Mouse (Mus musculus) right cerebral cortex, postnatal 4 days (tissue): ENCODE data around the gene Polk.

Experiments
- DNase-seq: peaks from one replicate; pipeline ENCODE4 v3.0.0-alpha.2; 2022

Gene Polk

GRCm38 (mm10) chr13:96542081-96542889 lies at the start of gene Polk, which contains the start of gene Col4a3bp:
Gene Polk (minus strand): TSS chr13:96542579.
Gene Col4a3bp (plus strand): TSS chr13:96542618.
- DNase-seq: peak; percentile 90

GRCm38 (mm10) chr13:96588642-96589041 lies 46.3 kb upstream of the Polk start:
- no peak for DNase-seq

GRCm38 (mm10) chr13:96586540-96586939 lies 44.2 kb upstream of the Polk start:
- no peak for DNase-seq

GRCm38 (mm10) chr13:96584201-96584600 lies 41.8 kb upstream of the Polk start:
- no peak for DNase-seq

- no peak for DNase-seq
Observed at GRCm38 (mm10) chr13:96579979-96580378, 37.6 kb upstream of the Polk start.

GRCm38 (mm10) chr13:96579104-96579503 lies 36.7 kb upstream of the Polk start:
- DNase-seq: no peak

GRCm38 (mm10) chr13:96574170-96574569 lies 31.8 kb upstream of the Polk start:
- no peak for DNase-seq

- no peak for DNase-seq
Observed at GRCm38 (mm10) chr13:96571016-96571361, 28.6 kb upstream of the Polk start.

- no peak for DNase-seq
Observed at GRCm38 (mm10) chr13:96570313-96571015, 28.1 kb upstream of the Polk start.

- DNase-seq: no peak
Observed at GRCm38 (mm10) chr13:96567977-96568376, 25.6 kb upstream of the Polk start.

- DNase-seq: no peak
Observed at GRCm38 (mm10) chr13:96555099-96555498, 12.7 kb upstream of the Polk start.

GRCm38 (mm10) chr13:96547941-96548340 lies 5.6 kb upstream of the Polk start:
- DNase-seq: no peak

GRCm38 (mm10) chr13:96547250-96547649 lies 4.9 kb upstream of the Polk start:
- DNase-seq: no peak

GRCm38 (mm10) chr13:96544506-96544905 lies 2.1 kb upstream of the Polk start:
- no peak for DNase-seq

- DNase-seq: peak; percentile 62
Observed at GRCm38 (mm10) chr13:96542901-96543891, 817 bp upstream of the Polk start.

- no peak for DNase-seq
Observed at GRCm38 (mm10) chr13:96541381-96541780, 998 bp downstream of the Polk start.

- no peak for DNase-seq
Observed at GRCm38 (mm10) chr13:96538103-96538502, 4.3 kb downstream of the Polk start.

- DNase-seq: no peak
Observed at GRCm38 (mm10) chr13:96536821-96537572, 5.4 kb downstream of the Polk start.

GRCm38 (mm10) chr13:96533742-96534141 lies 8.6 kb downstream of the Polk start:
- no peak for DNase-seq

- no peak for DNase-seq
Observed at GRCm38 (mm10) chr13:96532176-96532575, 10.2 kb downstream of the Polk start.

- no peak for DNase-seq
Observed at GRCm38 (mm10) chr13:96530064-96530463, 12.3 kb downstream of the Polk start.

- DNase-seq: no peak
Observed at GRCm38 (mm10) chr13:96529542-96529941, 12.8 kb downstream of the Polk start.
